Mouse (Mus musculus) liver, embryonic 14.5 days (tissue): Measurements from ENCODE around the gene Maco1. TPM values are rescaled to one million over a fixed set of nuclear protein-coding genes. Genes with fewer than 3 reads are reported as not detected.
A peak's percentile ranks its signal among the peaks of the same experiment; 100 is the strongest.
"Not testable (repeated sequence)": the region's sequence is repeated elsewhere in the genome, so short reads cannot be mapped to it uniquely, and the experiment has no call there.

Experiments
- ATAC-seq: fragments of 200-750 bp; cut with Nextera tagmentation; 2 replicates; pipeline ENCODE4 v1.8.0; 2017; ENCODE audit warnings: moderate number of reproducible peaks, mild to moderate bottlenecking, moderate library complexity; ENCODE audit not compliant: insufficient read depth
- DNase-seq, 3 experiments: peaks; one replicate each; pipeline ENCODE4 v3.0.0-alpha.2; 2012 to 2013; ENCODE audit warnings: low read depth in 3 of 3, low spot score in 3 of 3
- H3K27ac ChIP-seq: fragments of 300-500 bp; sonication (generic); 2 replicates; pipeline ENCODE4 v1.5.1; 2014; ENCODE audit warnings: moderate library complexity, mild to moderate bottlenecking, control low read depth, inconsistent platforms
- H3K27me3 ChIP-seq: fragments of 300-500 bp; sonication (generic); 2 replicates; pipeline ENCODE4 v1.6.1; 2014; ENCODE audit warnings: mild to moderate bottlenecking, low read length, moderate library complexity; ENCODE audit not compliant: control insufficient read depth, insufficient read depth
- H3K36me3 ChIP-seq: fragments of 300-500 bp; sonication (generic); replicated peaks from 2 replicates; pipeline ENCODE4 v1.6.1; 2014; ENCODE audit warnings: low read depth; ENCODE audit not compliant: control insufficient read depth, insufficient read depth
- H3K4me1 ChIP-seq, 2 experiments: fragments of 200-500 bp in 1 of 2; fragments of 300-500 bp in 1 of 2; sonication (generic) in 1 of 2; replicated peaks; 2 replicates each; pipeline ENCODE4 v1.6.1; 2012 to 2014; ENCODE audit warnings: antibody characterized with exemption in 1 of 2, inconsistent platforms in 1 of 2, low read length in 1 of 2; ENCODE audit not compliant: control insufficient read depth in 2 of 2, insufficient read depth in 2 of 2
- H3K4me2 ChIP-seq: fragments of 300-500 bp; sonication (generic); 2 replicates; pipeline ENCODE4 v1.6.1; 2014; ENCODE audit warnings: low read depth, mild to moderate bottlenecking, control low read depth, moderate library complexity
- H3K4me3 ChIP-seq, 2 experiments: fragments of 200-500 bp in 1 of 2; fragments of 300-500 bp in 1 of 2; sonication (generic) in 1 of 2; 2 replicates each; pipeline ENCODE4 v1.5.1; 2012 to 2014; ENCODE audit warnings: low read depth in 2 of 2, low read length in 2 of 2, mild to moderate bottlenecking in 2 of 2, control low read depth in 1 of 2, inconsistent platforms in 1 of 2, moderate library complexity in 1 of 2; ENCODE audit not compliant: insufficient read depth in 1 of 2
- H3K9ac ChIP-seq: fragments of 300-500 bp; sonication (generic); replicated peaks from 2 replicates; pipeline ENCODE4 v1.6.1; 2014; ENCODE audit warnings: mild to moderate bottlenecking, control low read depth, moderate library complexity
- H3K9me3 ChIP-seq: fragments of 300-500 bp; sonication (generic); 2 replicates; pipeline ENCODE4 v1.6.1; 2016; ENCODE audit warnings: low read length, mixed read lengths; ENCODE audit not compliant: control insufficient read depth
- CTCF ChIP-seq: IDR thresholded peaks from 2 replicates; pipeline ENCODE4 v1.5.1; 2016; ENCODE audit warnings: antibody characterized with exemption, low read depth, control low read depth
- EP300 ChIP-seq: IDR thresholded peaks from 2 replicates; pipeline ENCODE4 v1.6.1; 2016; ENCODE audit warnings: antibody characterized with exemption, low read depth
- WGBS: fragments of 180-500 bp; shearing (Covaris S2); extraction: QIAGEN DNeasy Blood & Tissue Kit; methylation state at CpG from one replicate; pipeline ENCODE4 v1.1.7; 2014; ENCODE audit not compliant: insufficient replicate concordance; 5-methylcytosine and 5-hydroxymethylcytosine counted together
- polyA plus RNA-seq, 2 experiments: library from polyadenylated mRNA; depleted of rRNA in 1 of 2; stranded (reverse) in 1 of 2; unstranded in 1 of 2; fragments of >200 nt; fragmentation: Nextera tagmentation in 1 of 2; extraction: Ambion mirVana in 1 of 2; gene quantifications; 2 replicates each; pipeline versions ENCODE4 v1.2.1 to v1.2.3; 2012 to 2014

The Maco1 gene
- polyA plus RNA-seq, 2 experiments = 9.3 to 13.0 TPM

DNA sequence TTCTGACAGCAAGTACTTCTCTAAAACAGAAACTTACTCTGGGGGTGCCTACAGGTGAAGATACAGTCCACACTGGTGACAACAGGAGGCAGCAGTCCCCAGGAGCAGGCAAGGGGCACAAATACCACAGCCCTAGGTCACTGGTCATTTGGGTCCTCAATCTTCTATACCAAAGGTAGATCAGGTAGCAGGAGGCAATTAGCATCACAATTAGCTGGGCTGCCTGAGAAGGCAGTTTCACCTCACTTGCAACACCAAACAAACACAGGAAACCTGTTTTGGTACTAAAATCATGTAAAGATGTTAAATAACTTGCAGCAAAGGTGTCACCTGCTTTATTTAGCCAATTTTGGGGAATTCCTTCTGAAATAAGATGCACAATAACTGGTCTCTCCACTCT is 26.8 kb downstream of the Maco1 start:
- ATAC-seq = no peak
- Histone ChIP-seq H3K9ac (no peak overlapping the region), H3K27me3 (no peaks in the 10 kb centered on the region), H3K9me3 (no peaks in the 10 kb centered on the region), H3K4me3 (no peak overlapping the region), H3K4me1 (peaks cover 0 to 2% of the 10 kb centered on the region in 2 experiments; a peak in 1 of 4 replicates), H3K36me3 (peaks cover 46% of the 10 kb centered on the region), H3K27ac (no peak overlapping the region), H3K4me2 (no peak overlapping the region)
- TF ChIP-seq EP300 = no peak
- TF ChIP-seq CTCF = no peak
- no peak for DNase-seq

DNA sequence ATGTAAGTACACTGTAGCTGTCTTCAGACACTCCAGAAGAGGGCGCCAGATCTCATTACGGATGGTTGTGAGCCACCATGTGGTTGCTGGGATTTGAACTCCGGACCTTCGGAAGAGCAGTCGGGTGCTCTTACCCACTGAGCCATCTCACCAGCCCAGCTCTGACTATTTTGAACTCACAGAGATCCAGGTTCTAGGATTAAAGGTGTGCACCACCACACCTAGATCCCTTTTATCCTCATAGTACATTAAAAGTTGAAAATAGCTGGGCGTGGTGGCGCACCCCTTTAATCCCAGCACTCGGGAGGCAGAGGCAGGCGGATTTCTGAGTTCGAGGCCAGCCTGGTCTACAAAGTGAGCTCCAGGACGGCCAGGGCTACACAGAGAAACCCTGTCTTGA is 27.3 kb downstream of the Maco1 start:
- H3K27me3 ChIP-seq = not testable (repeated sequence)
- H3K36me3 ChIP-seq = peaks cover 43% of the 10 kb centered on the region
- 88% methylated on average over 10 of the region's 11 CpGs for WGBS

DNA sequence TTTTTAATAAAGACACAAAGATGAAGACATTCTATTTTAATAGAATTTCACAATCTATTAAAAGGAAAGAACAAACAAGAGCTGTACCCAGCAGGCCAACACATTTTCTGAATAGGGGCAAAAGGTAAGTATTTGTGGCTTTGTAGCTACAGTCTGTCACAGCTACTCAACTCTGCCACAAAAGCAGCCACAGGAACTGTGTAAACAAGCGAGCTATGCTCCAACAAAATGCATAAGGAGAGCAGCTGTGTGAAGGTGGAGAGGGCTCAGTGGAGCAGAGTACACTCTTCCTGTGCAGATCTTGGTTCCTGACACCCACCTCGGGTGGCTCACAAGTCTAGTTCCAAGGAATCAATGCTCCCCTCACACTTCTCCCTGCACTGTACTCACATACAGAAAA is 29.6 kb downstream of the Maco1 start:
- DNase-seq = no peak

More for the DNA sequence above, 27.3 kb downstream of the Maco1 start:
- not testable (repeated sequence) for DNase-seq, H3K27ac ChIP-seq, H3K9ac ChIP-seq, ATAC-seq, H3K9me3 ChIP-seq, H3K4me2 ChIP-seq, H3K4me1 ChIP-seq, H3K4me3 ChIP-seq
- peak; percentile 29; the same call in 1 of the 2 replicates for TF ChIP-seq CTCF

DNA sequence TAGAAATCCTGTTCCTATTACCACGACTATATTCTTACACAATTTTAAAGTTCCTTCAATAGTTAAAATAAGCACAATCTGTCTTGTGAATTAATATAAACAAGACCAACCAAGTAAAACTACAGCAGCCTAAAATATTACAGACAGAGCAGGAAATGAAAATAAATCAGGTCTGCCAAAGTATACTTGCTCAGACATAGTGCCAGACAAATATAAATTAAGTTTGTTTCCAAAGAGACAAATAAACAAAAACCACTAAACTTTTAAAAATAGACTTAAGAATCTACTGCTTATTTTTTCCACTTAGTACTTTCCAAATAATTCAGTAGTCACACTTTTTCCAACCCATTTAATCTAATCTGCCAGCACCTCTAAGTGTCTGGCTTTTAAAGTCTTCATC is 32.1 kb downstream of the Maco1 start:
- ATAC-seq = no peak
- no peak overlapping the region for H3K4me2 ChIP-seq
- DNase-seq = no peak
- no peak overlapping the region for H3K4me3 ChIP-seq
- peaks cover 12% of the 10 kb centered on the region for H3K36me3 ChIP-seq
- no peaks in the 10 kb centered on the region for H3K27me3 ChIP-seq
- TF ChIP-seq CTCF (no peak), EP300 (no peak)
- peaks cover 0 to 2% of the 10 kb centered on the region in 2 experiments; a peak in 1 of 4 replicates for H3K4me1 ChIP-seq
- no peak overlapping the region for H3K9ac ChIP-seq
- H3K27ac ChIP-seq = no peak overlapping the region
- 69% methylated on average over 1 of the region's 1 CpGs for WGBS
- no peaks in the 10 kb centered on the region for H3K9me3 ChIP-seq

More for the DNA sequence above, 29.6 kb downstream of the Maco1 start:
- no peak for TF ChIP-seq CTCF
- no peak for TF ChIP-seq EP300
- Histone ChIP-seq H3K36me3 (peaks cover 35% of the 10 kb centered on the region), H3K27me3 (no peaks in the 10 kb centered on the region), H3K4me2 (no peak overlapping the region), H3K4me3 (no peak overlapping the region), H3K4me1 (peaks cover 0 to 2% of the 10 kb centered on the region in 2 experiments; a peak in 1 of 4 replicates), H3K9ac (no peak overlapping the region), H3K9me3 (no peaks in the 10 kb centered on the region), H3K27ac (no peak overlapping the region)
- WGBS = 54% methylated on average over 2 of the region's 2 CpGs
- no peak for ATAC-seq

DNA sequence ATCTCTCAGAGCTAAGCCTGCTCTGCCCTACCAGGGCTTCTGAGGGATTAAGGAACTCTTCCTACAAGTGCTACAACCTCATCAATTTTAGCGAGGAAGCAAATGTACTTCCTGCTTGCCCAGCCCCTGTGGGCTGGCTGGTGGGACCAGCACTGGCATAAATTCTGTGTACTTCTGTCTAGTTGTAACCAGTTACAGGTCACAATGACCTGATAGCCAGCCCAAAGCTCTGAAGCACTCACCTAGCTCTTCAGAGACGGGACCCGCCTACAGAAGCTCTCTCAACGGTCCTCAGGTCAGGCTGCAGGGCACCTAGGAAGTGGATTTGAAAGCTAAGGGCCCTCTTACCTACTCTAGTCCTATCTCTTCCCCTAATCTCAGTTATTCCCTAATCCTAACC is 35.4 kb downstream of the Maco1 start:
- peaks cover 10% of the 10 kb centered on the region for H3K36me3 ChIP-seq
- peaks cover 0 to 2% of the 10 kb centered on the region in 2 experiments; a peak in 1 of 4 replicates for H3K4me1 ChIP-seq
- TF ChIP-seq EP300 = no peak
- no peak for TF ChIP-seq CTCF
- ATAC-seq (no peak), DNase-seq (no peak)
- H3K27me3 ChIP-seq = no peaks in the 10 kb centered on the region
- H3K9ac ChIP-seq = no peak overlapping the region
- H3K4me2 ChIP-seq = no peak overlapping the region
- WGBS = 58% methylated on average over 4 of the region's 4 CpGs
- no peaks in the 10 kb centered on the region for H3K9me3 ChIP-seq
- H3K27ac ChIP-seq = no peak overlapping the region
- no peak overlapping the region for H3K4me3 ChIP-seq
